Mouse (Mus musculus) forebrain, embryonic 11.5 days (tissue): ENCODE measurements around the gene Matn3. TPM values are rescaled to one million over a fixed set of nuclear protein-coding genes. Genes with fewer than 3 reads are reported as not detected.

ENCODE experiments used
- polyA plus RNA-seq: library from polyadenylated mRNA; unstranded; fragments of >200 nt; fragmentation: Nextera tagmentation; extraction: Ambion mirVana; gene quantifications from 2 replicates; pipeline ENCODE4 v1.2.1, GENCODE M21; 2014

The Matn3 gene
- polyA plus RNA-seq, 1 experiment from 2014 or later, result 2.0 TPM

Other genes starting within 250 kb of the Matn3 start
- 86.8 and 90.0 TPM in 2 replicates for gene Sdc1, start 176.6 kb upstream of the Matn3 start, polyA plus RNA-seq
- gene Laptm4a, start 26.3 kb upstream of the Matn3 start, polyA plus RNA-seq, result 196 and 197 TPM in 2 replicates
- gene Wdr35, start 26.0 kb downstream of the Matn3 start, polyA plus RNA-seq, result 26.3 and 28.0 TPM in 2 replicates
- gene Ttc32, start 82.1 kb downstream of the Matn3 start, polyA plus RNA-seq, result 20.5 and 21.1 TPM in 2 replicates